Mouse (Mus musculus): ENCODE results near the gene Ggt6. TPM values are rescaled to one million over a fixed set of nuclear protein-coding genes. Genes with fewer than 3 reads are reported as not detected.

The Ggt6 gene
- polyA plus RNA-seq, 1 experiment from 2014 or later: 0.32 TPM

GRCm38 (mm10) chr11:72413016-72413415, 22.3 kb upstream of the Ggt6 start:
- Histone ChIP-seq H3K27ac (no peak overlapping the region), H3K9ac (no peak overlapping the region), H3K4me2 (replicated peaks) (no peak overlapping the region), H3K27me3 (peaks cover 55% of the 10 kb centered on the region), H3K4me1 (peaks cover 29% of the 10 kb centered on the region), H3K4me3 (no peak overlapping the region), H3K36me3 (no peaks in the 10 kb centered on the region), H3K9me3 (replicated peaks) (no peaks in the 10 kb centered on the region)
- no peak for ATAC-seq (ENCODE audit: low FRiP score)
- WGBS: 86% methylated on average over 7 of the region's 7 CpGs

DNA sequence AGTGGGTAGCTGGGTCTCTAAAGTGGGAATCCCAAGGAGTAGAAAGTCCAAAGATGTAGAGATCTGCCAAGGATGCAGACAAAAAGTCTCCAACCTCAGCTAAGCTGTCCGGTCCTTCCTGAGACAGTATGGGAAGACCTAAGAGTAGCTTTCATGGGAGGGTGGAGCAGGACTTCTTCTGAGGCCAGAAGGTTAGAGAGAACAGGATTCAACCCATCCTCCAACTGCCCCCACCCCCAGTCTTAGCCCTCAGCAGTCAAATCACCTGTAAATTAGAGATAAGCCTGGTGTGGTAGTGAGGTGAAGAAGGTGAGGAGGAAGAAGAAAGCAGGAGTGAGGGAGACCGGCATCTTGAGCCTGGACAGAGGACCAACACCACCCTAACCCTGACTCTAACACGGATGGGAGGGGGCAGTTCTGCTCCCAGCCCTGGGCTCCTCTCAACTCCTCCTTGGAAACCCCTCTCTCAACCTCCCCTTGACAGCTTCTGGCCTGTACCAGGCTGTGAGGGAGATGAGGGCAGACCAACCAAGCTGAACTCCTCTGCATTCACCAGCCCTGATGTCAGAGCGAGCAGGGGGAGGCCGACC, 21.6 kb upstream of the Ggt6 start:
- 63% methylated on average over 5 of the region's 5 CpGs for WGBS
- H3K27me3 ChIP-seq: peaks cover 48% of the 10 kb centered on the region
- H3K27ac ChIP-seq: no peak overlapping the region
- H3K4me1 ChIP-seq: peaks cover 33% of the 10 kb centered on the region
- no peak for ATAC-seq (ENCODE audit: low FRiP score)
- no peak overlapping the region for H3K4me2 ChIP-seq (replicated peaks)
- no peaks in the 10 kb centered on the region for H3K9me3 ChIP-seq (replicated peaks)
- no peaks in the 10 kb centered on the region for H3K36me3 ChIP-seq
- H3K9ac ChIP-seq: no peak overlapping the region
- no peak overlapping the region for H3K4me3 ChIP-seq

DNA sequence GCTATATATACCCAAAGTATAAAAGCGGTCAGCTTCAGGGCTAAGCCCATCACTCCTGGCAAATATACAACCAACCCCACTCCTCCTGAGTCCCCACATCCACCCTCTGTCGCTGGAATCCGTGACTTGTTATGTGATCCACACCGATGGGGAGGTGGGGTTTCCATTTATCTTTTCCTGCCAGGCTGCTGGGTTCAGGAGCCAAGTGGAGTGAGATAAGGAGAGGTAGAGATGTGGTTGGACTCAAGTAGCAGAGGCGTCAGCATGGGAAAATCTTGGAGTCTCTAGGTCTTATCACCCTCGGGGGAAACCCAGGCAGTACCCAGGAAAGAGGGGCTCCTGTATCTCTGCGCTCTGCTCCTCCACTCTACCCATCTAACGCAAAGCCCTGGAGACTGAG, 20.2 kb upstream of the Ggt6 start:
- 85% methylated on average over 8 of the region's 8 CpGs for WGBS
- Histone ChIP-seq H3K4me2 (replicated peaks) (no peak overlapping the region), H3K27me3 (peaks cover 36% of the 10 kb centered on the region), H3K4me1 (peaks cover 32% of the 10 kb centered on the region), H3K9ac (no peak overlapping the region), H3K4me3 (no peak overlapping the region), H3K9me3 (replicated peaks) (no peaks in the 10 kb centered on the region), H3K36me3 (no peaks in the 10 kb centered on the region), H3K27ac (no peak overlapping the region)
- ATAC-seq (ENCODE audit: low FRiP score): no peak

DNA sequence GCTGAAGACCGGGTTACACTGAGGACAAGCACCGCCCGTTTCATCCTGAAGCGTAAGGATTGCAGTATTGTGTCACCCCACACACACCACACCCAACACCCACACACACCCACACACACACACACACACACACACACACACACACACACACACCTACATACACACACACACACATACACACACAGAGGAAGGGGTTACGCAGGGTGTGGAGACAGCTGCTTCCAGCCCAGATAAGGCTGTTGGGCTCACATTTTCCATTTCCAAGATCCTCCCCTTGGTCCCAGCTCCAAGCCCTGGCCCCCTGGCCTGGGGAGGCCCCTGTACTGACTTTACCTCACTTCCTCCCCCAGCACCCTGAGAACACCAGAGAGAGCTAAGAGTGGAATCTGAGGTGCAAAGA, 18.7 kb upstream of the Ggt6 start:
- H3K27me3 ChIP-seq: peaks cover 22% of the 10 kb centered on the region
- no peak for ATAC-seq (ENCODE audit: low FRiP score)
- peaks cover 17% of the 10 kb centered on the region for H3K4me1 ChIP-seq
- 92% methylated on average over 5 of the region's 5 CpGs for WGBS
- no peak overlapping the region for H3K27ac ChIP-seq
- H3K4me3 ChIP-seq: no peak overlapping the region
- no peaks in the 10 kb centered on the region for H3K9me3 ChIP-seq (replicated peaks)
- H3K9ac ChIP-seq: no peak overlapping the region
- H3K4me2 ChIP-seq (replicated peaks): no peak overlapping the region
- H3K36me3 ChIP-seq: no peaks in the 10 kb centered on the region

- H3K4me3 ChIP-seq: no peak overlapping the region
- no peaks in the 10 kb centered on the region for H3K9me3 ChIP-seq (replicated peaks)
- H3K4me1 ChIP-seq: peaks cover 15% of the 10 kb centered on the region
- ATAC-seq (ENCODE audit: low FRiP score): no peak
- no peak overlapping the region; the same call in 1 of the 2 replicates for H3K9ac ChIP-seq
- peaks cover 15% of the 10 kb centered on the region for H3K27me3 ChIP-seq
- 8% methylated on average over 4 of the region's 4 CpGs for WGBS
- H3K27ac ChIP-seq: no peak overlapping the region
- no peaks in the 10 kb centered on the region for H3K36me3 ChIP-seq
- H3K4me2 ChIP-seq (replicated peaks): no peak overlapping the region
Measured at GRCm38 (mm10) chr11:72417376-72417775, 17.9 kb upstream of the Ggt6 start.

- no peaks in the 10 kb centered on the region for H3K36me3 ChIP-seq
- H3K9me3 ChIP-seq (replicated peaks): no peaks in the 10 kb centered on the region
- no peak overlapping the region for H3K27ac ChIP-seq
- no peak overlapping the region for H3K4me3 ChIP-seq
- 40% methylated on average over 8 of the region's 8 CpGs for WGBS
- H3K9ac ChIP-seq: no peak overlapping the region
- no peak overlapping the region for H3K4me2 ChIP-seq (replicated peaks)
- no peak for ATAC-seq (ENCODE audit: low FRiP score)
- H3K27me3 ChIP-seq: peaks cover 6% of the 10 kb centered on the region; the same call in 1 of the 2 replicates
- peaks cover 15% of the 10 kb centered on the region for H3K4me1 ChIP-seq
Measured at GRCm38 (mm10) chr11:72418227-72418626, 17.1 kb upstream of the Ggt6 start.

DNA sequence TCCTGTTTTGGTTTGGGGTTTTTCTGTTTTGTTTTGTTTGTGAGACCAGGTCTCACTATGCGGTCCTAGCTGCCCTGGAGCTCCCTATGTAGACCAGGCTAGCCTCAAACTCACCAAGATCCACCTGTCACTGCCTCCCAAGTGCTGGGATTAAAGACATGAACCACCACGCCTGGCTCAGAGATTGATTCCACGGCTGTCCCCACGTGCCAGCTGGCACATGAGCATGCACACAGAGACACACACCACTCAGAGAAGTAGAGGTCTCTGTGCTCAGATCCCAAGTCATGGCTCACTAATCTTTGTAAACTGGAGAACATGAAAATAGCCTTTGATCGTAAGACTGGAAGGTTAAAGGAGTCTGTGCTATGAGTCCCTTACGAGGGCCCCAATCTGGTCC, 16.3 kb upstream of the Ggt6 start:
- Histone ChIP-seq H3K4me2 (replicated peaks) (no peak overlapping the region), H3K27me3 (no peaks in the 10 kb centered on the region), H3K4me3 (no peak overlapping the region), H3K9me3 (replicated peaks) (no peaks in the 10 kb centered on the region), H3K36me3 (no peaks in the 10 kb centered on the region), H3K4me1 (peaks cover 15% of the 10 kb centered on the region), H3K9ac (no peak overlapping the region), H3K27ac (no peak overlapping the region)
- ATAC-seq (ENCODE audit: low FRiP score): no peak
- WGBS: 85% methylated on average over 6 of the region's 6 CpGs

DNA sequence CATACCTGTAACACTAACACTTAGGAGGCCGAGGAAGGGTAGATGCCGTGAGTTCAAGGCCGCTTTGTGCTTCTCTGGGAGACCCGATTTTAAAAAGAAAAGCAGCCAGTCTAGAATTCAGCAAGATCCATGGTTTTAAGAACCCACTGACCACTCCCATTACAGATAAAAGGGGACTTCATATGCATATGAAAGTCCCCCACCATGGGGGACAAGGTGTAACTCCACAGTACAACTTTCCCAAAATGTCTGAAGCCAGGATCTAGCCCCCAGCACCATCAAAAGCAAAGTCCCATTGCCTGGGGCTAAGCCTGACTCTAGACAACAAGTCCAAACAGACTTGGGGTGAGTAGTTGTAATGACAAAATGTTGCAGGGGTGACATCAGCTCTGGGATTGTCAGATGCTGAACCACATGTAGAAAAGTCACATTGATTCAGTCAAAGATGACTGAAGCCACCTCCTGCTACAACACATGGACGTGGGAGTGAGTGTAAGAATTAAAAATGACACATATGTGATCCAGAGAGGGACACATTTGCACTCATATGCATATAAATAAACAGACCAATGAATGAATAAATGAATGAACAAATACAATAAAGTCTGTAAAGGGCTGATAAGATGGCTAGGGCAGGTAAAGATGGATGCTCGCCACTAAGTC, 14.7 kb upstream of the Ggt6 start:
- Histone ChIP-seq H3K4me2 (replicated peaks) (no peak overlapping the region), H3K36me3 (no peaks in the 10 kb centered on the region), H3K27me3 (no peaks in the 10 kb centered on the region), H3K9me3 (replicated peaks) (no peaks in the 10 kb centered on the region), H3K9ac (no peak overlapping the region), H3K4me1 (peaks cover 15% of the 10 kb centered on the region), H3K27ac (no peak overlapping the region), H3K4me3 (no peak overlapping the region)
- ATAC-seq (ENCODE audit: low FRiP score): no peak
- 82% methylated on average over 6 of the region's 6 CpGs for WGBS

DNA sequence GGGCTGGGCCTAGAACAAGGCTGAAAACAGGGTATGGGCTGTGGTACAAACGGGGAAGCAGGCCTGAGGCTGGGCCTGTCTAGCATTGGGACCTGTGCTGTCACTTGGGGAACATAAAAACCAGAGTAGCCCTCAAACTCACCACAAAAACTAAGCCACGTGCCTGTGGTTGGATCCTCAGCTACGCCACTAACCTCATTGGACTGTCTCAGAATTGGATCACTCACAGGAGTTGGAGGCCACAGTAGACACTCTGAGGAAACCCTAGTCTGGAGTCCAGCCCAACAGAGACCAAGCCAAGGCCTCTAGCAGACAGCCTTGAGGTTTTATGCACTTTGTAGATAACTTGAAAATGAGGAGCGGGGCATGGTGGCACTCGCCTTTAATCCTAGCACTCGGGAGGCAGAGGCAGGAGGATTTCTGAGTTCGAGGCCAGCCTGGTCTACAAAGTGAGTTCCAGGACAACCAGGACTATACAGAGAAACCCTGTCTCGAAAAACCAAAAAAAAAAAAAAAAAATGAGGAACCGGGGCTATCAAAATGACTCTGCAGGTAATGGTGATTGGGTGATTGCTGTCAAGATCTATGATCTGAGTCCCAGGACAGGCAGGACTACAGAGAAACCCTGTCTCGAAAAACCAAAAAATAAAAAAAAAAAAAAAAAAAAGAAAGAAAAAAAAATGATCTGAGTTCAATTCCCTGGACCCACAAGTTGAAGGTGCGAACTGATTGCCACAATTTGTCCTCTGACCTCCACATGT, 13.6 kb upstream of the Ggt6 start:
- no peak overlapping the region for H3K27ac ChIP-seq
- no peak overlapping the region for H3K4me2 ChIP-seq (replicated peaks)
- no peak for ATAC-seq (ENCODE audit: low FRiP score)
- peaks cover 15% of the 10 kb centered on the region for H3K4me1 ChIP-seq
- no peaks in the 10 kb centered on the region for H3K9me3 ChIP-seq (replicated peaks)
- H3K9ac ChIP-seq: no peak overlapping the region
- 91% methylated on average over 11 of the region's 11 CpGs for WGBS
- H3K36me3 ChIP-seq: no peaks in the 10 kb centered on the region
- no peaks in the 10 kb centered on the region for H3K27me3 ChIP-seq
- no peak overlapping the region for H3K4me3 ChIP-seq

DNA sequence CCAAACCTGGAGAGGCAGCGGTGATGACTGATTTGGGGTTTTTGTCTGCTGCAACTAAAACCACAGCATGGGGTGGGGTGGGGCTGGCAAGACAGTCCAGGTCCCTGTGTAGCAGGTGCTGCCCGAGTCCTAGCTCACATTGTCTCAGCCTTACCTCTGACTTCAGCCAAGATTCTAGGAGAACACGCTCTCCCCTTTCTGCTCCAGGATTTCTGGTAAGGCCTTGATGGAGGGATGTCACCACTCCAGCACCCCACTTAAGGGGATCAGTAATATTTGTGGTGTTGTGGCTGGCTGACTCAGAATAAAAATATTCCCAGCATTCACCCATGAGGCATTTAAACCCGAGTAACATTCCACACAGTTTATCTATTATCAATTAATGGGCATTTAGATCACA, 11.6 kb upstream of the Ggt6 start:
- Histone ChIP-seq H3K27me3 (no peaks in the 10 kb centered on the region), H3K4me3 (no peak overlapping the region), H3K36me3 (no peaks in the 10 kb centered on the region), H3K4me2 (replicated peaks) (no peak overlapping the region), H3K27ac (no peak overlapping the region), H3K4me1 (no peaks in the 10 kb centered on the region), H3K9ac (no peak overlapping the region), H3K9me3 (replicated peaks) (no peaks in the 10 kb centered on the region)
- no peak for ATAC-seq (ENCODE audit: low FRiP score)
- WGBS: 88% methylated on average over 4 of the region's 4 CpGs

GRCm38 (mm10) chr11:72425201-72425600, 10.1 kb upstream of the Ggt6 start:
- Histone ChIP-seq H3K4me2 (replicated peaks) (no peak overlapping the region), H3K9me3 (replicated peaks) (no peaks in the 10 kb centered on the region), H3K4me3 (no peak overlapping the region), H3K27ac (no peak overlapping the region), H3K4me1 (no peaks in the 10 kb centered on the region), H3K27me3 (no peaks in the 10 kb centered on the region), H3K36me3 (no peaks in the 10 kb centered on the region), H3K9ac (no peak overlapping the region)
- ATAC-seq (ENCODE audit: low FRiP score): no peak

DNA sequence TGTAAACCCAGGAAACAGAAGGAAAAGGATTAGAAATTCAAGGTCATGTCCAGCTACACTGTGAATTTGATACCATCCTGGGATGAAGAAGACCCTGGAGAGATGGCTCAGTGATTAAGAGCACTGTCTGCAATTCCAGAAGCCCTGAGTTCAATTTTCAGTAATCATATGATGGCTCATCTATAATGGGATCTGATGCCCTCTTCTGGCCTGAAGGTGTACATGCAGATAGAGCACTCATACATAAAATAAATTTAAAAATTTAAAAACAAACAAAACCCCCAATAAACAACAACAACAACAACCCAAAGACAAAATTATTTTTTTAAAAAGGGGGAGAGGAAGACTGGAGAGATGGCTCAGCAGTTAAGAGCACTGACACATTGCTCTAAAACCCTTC, 8.4 kb upstream of the Ggt6 start:
- no peak overlapping the region for H3K9ac ChIP-seq
- no peak overlapping the region for H3K27ac ChIP-seq
- H3K36me3 ChIP-seq: no peaks in the 10 kb centered on the region
- H3K4me3 ChIP-seq: no peak overlapping the region
- H3K9me3 ChIP-seq (replicated peaks): no peaks in the 10 kb centered on the region
- ATAC-seq (ENCODE audit: low FRiP score): no peak
- H3K4me2 ChIP-seq (replicated peaks): no peak overlapping the region
- no peaks in the 10 kb centered on the region for H3K4me1 ChIP-seq
- H3K27me3 ChIP-seq: no peaks in the 10 kb centered on the region

- Histone ChIP-seq H3K9ac (no peak overlapping the region), H3K36me3 (no peaks in the 10 kb centered on the region), H3K27me3 (no peaks in the 10 kb centered on the region), H3K27ac (no peak overlapping the region), H3K4me1 (no peaks in the 10 kb centered on the region), H3K9me3 (replicated peaks) (no peaks in the 10 kb centered on the region), H3K4me2 (replicated peaks) (0 out of 2 replicates have a peak overlapping the region, but pooled peaks have one; percentile 13), H3K4me3 (no peak overlapping the region)
- WGBS: 3% methylated on average over 5 of the region's 5 CpGs
- ATAC-seq (ENCODE audit: low FRiP score): no peak
Measured at GRCm38 (mm10) chr11:72428694-72429093, 6.6 kb upstream of the Ggt6 start.
